Mouse (Mus musculus) stomach, embryonic 16.5 days (tissue): ENCODE data around the gene Hsd3b7. TPM values are rescaled to one million over a fixed set of nuclear protein-coding genes. Genes with fewer than 3 reads are reported as not detected.

Experiments used
- ATAC-seq: fragments of 200-750 bp; cut with Nextera tagmentation; 2 replicates; pipeline ENCODE4 v1.8.0; 2017; ENCODE audit warnings: moderate number of reproducible peaks, moderate TSS enrichment; ENCODE audit not compliant: insufficient read depth, low FRiP score
- H3K27ac ChIP-seq: fragments of 300-500 bp; sonication (generic); 2 replicates; pipeline ENCODE4 v1.5.1; 2014; ENCODE audit warnings: low read length
- H3K27me3 ChIP-seq: fragments of 300-500 bp; sonication (generic); 2 replicates; pipeline ENCODE4 v1.6.1; 2014; ENCODE audit warnings: low read length, control low read depth, mixed read lengths; ENCODE audit not compliant: control insufficient read depth, insufficient read depth
- H3K36me3 ChIP-seq: fragments of 300-500 bp; sonication (generic); 2 replicates; pipeline ENCODE4 v1.6.1; 2014; ENCODE audit warnings: low read length; ENCODE audit not compliant: control insufficient read depth, insufficient read depth
- H3K4me1 ChIP-seq: fragments of 300-500 bp; sonication (generic); 2 replicates; pipeline ENCODE4 v1.6.1; 2014; ENCODE audit warnings: low read length, control low read depth, mixed read lengths; ENCODE audit not compliant: control insufficient read depth, insufficient read depth
- H3K4me2 ChIP-seq: fragments of 300-500 bp; sonication (generic); 2 replicates; pipeline ENCODE4 v1.6.1; 2014; ENCODE audit warnings: low read depth, low read length, mixed read lengths
- H3K4me3 ChIP-seq: fragments of 300-500 bp; sonication (generic); replicated peaks from 2 replicates; pipeline ENCODE4 v1.5.1; 2014; ENCODE audit warnings: mild to moderate bottlenecking, low read length
- H3K9ac ChIP-seq: fragments of 300-500 bp; sonication (generic); 2 replicates; pipeline ENCODE4 v1.6.1; 2014; ENCODE audit warnings: low read length
- H3K9me3 ChIP-seq: fragments of 300-500 bp; sonication (generic); replicated peaks from 2 replicates; pipeline ENCODE4 v1.6.1; 2016; ENCODE audit warnings: low read length, control low read depth; ENCODE audit not compliant: control insufficient read depth
- WGBS: fragments of 180-500 bp; shearing (Covaris S2); extraction: QIAGEN DNeasy Blood & Tissue Kit; methylation state at CpG from one replicate; pipeline ENCODE4 v1.1.7; 2014; 5-methylcytosine and 5-hydroxymethylcytosine counted together
- polyA plus RNA-seq: library from polyadenylated mRNA; unstranded; fragments of >200 nt; fragmentation: Nextera tagmentation; extraction: Ambion mirVana; gene quantifications from 2 replicates; pipeline ENCODE4 v1.2.1, GENCODE M21; 2015

Gene Hsd3b7
- polyA plus RNA-seq: 35.2 and 36.1 TPM in 2 replicates

DNA sequence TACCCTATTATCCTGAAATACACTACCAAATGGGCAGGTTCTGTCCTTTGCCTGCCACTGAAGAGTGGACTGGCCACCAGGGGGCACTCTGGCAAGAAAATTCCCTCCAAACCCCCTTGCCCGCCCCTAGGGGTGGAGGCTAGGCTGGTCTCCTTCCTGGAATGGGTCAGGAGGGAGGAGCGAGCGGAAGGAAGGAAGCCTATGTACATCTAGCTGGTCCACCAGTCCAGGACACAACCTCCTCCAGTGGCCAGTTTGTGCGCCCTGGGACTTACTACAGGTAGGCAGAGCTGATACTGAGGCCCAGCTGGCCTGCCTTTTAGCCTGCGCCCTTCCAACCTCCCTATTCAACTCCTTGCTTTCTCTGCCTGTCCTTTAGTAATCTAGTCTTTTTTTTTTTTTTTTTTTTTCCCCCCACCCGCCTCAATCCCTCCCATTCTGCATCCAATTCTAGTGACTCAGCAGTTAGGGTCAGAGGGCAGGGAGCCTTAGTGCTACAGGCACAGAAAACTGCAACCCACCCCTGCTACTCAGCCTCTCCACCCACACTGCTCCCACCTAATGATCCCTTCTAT lies at the start of gene Hsd3b7:
Hsd3b7 (plus strand) TSS at position 170 of the 575 bp plus-strand sequence.
- H3K36me3 ChIP-seq: peaks cover 24% of the 10 kb centered on the region
- peaks cover 9% of the 10 kb centered on the region; the same call in 1 of the 2 replicates for H3K4me1 ChIP-seq
- ATAC-seq: peak; percentile 92

DNA sequence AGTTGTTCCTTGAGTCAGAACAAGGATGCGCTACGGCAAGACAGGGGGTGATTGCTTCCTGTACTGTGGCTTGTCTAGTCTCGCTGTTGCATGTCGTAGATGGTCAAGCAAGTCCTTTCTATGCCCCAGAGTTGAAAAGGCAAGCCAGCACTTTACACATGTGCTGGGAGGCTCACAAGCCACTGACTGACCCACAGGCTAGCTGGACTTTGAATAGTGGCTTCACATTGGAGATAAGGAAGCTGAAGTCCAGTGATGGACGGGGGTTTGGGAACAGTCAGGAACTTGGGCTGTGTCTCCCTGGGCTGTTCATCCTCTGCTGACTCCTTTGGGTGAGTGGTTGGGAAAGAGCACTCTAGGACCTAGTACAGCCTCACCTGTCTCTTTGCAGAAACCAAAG lies 48.8 kb upstream of the Hsd3b7 start:
- WGBS: 90% methylated on average over 5 of the region's 5 CpGs
- no peak for ATAC-seq
- Histone ChIP-seq H3K4me1 (peaks cover 6% of the 10 kb centered on the region), H3K9me3 (no peaks in the 10 kb centered on the region), H3K9ac (no peak overlapping the region), H3K36me3 (peaks cover 24% of the 10 kb centered on the region), H3K27me3 (no peaks in the 10 kb centered on the region), H3K27ac (no peak overlapping the region), H3K4me2 (no peak overlapping the region), H3K4me3 (no peak overlapping the region)

More for the DNA sequence above, at the start of gene Hsd3b7:
- Histone ChIP-seq H3K9ac (peak within 1 kb of the TSS; percentile 61), H3K9me3 (no peaks in the 10 kb centered on the region), H3K4me3 (peak within 1 kb of the TSS; percentile 40), H3K27me3 (no peaks in the 10 kb centered on the region), H3K4me2 (peak within 1 kb of the TSS; percentile 54), H3K27ac (peak within 1 kb of the TSS; percentile 74)
- WGBS: 27% methylated on average over 4 of the region's 6 CpGs

DNA sequence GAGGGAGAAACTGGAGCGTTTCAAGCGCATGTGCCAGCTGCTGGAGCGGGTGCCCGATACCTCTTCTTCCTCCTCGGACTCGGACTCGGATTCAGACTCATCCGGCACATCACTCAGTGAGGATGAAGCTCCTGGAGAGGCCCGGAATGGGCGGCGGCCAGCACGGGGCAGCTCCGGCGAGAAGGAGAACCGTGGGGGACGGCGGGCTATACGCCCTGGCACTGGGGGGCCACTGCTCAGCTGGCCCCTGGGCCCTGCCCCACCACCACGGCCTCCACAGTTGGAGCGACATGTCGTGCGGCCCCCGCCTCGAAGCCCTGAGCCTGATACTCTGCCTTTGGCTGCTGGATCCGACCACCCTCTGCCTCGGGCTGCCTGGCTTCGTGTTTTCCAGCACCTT lies 48.3 kb upstream of the Hsd3b7 start:
- Histone ChIP-seq H3K4me2 (no peak overlapping the region), H3K27me3 (no peaks in the 10 kb centered on the region), H3K9ac (no peak overlapping the region), H3K36me3 (peaks cover 24% of the 10 kb centered on the region), H3K27ac (no peak overlapping the region), H3K4me1 (peaks cover 6% of the 10 kb centered on the region), H3K9me3 (no peaks in the 10 kb centered on the region), H3K4me3 (no peak overlapping the region)
- WGBS: 90% methylated on average over 27 of the region's 27 CpGs
- no peak for ATAC-seq

DNA sequence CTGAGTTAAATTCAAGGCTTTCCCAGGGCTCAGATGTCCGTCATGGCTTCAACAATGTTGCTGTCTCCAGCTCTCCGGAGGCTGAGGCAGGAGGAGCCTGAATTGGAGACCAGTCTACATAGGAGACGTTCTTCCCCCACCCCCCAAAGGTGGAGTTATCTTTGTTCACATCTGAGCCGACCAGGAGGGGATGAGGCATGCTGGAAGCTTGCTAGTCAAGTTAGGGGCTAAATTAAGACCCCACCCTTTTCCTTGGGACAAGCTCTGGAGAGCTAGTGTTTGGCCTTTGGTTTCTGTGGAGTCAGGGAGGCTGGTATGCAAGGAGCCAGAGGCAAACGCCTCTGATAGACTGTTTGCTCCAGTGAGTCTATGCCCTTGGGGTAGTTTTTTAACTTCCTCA lies 47.2 kb upstream of the Hsd3b7 start:
- Histone ChIP-seq H3K9me3 (no peaks in the 10 kb centered on the region), H3K27me3 (no peaks in the 10 kb centered on the region), H3K4me2 (no peak overlapping the region), H3K36me3 (peaks cover 24% of the 10 kb centered on the region), H3K4me1 (no peaks in the 10 kb centered on the region; the same call in 1 of the 2 replicates), H3K4me3 (no peak overlapping the region), H3K9ac (no peak overlapping the region), H3K27ac (no peak overlapping the region)
- 57% methylated on average over 5 of the region's 5 CpGs for WGBS
- no peak for ATAC-seq

DNA sequence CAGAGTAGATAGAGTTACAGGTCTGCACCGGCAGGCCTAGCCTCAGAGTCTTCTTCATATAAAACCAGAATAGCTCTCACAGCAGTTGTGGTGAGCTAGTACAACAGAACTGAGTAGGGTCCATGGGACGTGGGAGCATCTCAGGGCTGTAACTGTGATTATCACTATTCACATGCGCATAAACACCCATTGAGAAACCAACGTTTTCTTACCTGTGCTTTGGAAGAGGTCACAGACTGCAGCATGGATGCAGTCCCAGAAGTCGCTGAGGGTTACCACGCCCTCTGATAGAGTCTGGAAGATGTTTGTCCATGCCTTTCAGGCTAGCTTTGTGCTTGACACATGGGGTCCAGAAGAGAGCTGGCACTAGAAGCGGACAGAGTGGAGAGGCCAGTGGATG lies 46.7 kb upstream of the Hsd3b7 start:
- no peaks in the 10 kb centered on the region; the same call in 1 of the 2 replicates for H3K4me1 ChIP-seq
- H3K4me3 ChIP-seq: no peak overlapping the region
- H3K4me2 ChIP-seq: no peak overlapping the region
- no peaks in the 10 kb centered on the region for H3K27me3 ChIP-seq
- H3K9ac ChIP-seq: no peak overlapping the region
- no peaks in the 10 kb centered on the region for H3K9me3 ChIP-seq
- H3K36me3 ChIP-seq: peaks cover 24% of the 10 kb centered on the region
- no peak overlapping the region for H3K27ac ChIP-seq
- 81% methylated on average over 7 of the region's 7 CpGs for whole genome bisulfite sequencing
- ATAC-seq: no peak

DNA sequence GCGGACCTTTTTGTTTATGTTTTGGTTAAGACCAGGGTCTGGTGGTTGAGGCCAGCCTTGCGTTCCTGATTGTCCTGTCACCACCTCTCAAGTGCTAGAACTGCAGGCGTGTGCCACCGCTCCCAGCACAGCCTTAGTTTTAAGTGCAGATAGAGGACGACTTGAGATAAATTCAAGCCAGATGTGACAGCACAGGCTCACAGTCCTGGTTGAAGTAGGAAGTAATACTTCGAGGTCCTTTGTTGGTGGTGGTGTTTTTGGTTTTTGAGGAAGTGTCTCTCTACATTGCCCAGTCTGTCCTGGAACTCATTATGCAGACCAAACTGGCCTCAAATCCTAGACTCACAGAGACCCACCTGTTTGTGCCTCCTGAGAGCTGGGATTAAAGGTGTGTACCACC lies 40.7 kb upstream of the Hsd3b7 start:
- H3K36me3 ChIP-seq: peaks cover 13% of the 10 kb centered on the region; the same call in 1 of the 2 replicates

DNA sequence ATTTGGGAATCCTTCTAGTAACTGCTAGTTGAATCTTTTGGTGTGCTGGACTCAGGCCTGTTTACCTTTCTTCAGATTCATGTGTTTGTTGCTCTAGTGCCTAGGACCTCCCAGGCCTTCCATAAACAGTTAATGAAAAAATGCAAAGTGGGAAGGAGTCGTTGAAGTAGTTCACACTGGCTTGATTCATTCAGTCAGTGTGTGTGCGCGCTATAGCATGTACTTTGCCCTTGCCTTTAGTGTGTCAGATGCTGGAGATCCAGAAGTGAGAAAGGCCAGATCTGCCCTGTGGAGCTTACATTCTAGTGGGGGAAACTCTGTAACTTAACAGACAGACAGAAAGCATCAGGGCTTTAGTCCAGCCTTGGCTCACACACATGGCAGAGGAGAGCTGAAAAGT lies 39.9 kb upstream of the Hsd3b7 start:
- Histone ChIP-seq H3K9me3 (no peaks in the 10 kb centered on the region), H3K9ac (peak overlapping the region; percentile 5; the same call in 1 of the 2 replicates), H3K4me2 (no peak overlapping the region), H3K4me1 (peaks cover 4% of the 10 kb centered on the region; the same call in 1 of the 2 replicates), H3K4me3 (no peak overlapping the region), H3K27me3 (no peaks in the 10 kb centered on the region), H3K36me3 (peaks cover 13% of the 10 kb centered on the region; the same call in 1 of the 2 replicates), H3K27ac (no peak overlapping the region)
- WGBS: 70% methylated on average over 3 of the region's 3 CpGs
- ATAC-seq: peak; percentile 37; the same call in 1 of the 2 replicates

More for the DNA sequence above, 40.7 kb upstream of the Hsd3b7 start:
- no peak for ATAC-seq
- 0 out of 2 replicates have a peak overlapping the region, but pooled peaks have one; percentile 9 for H3K27ac ChIP-seq
- no peak overlapping the region for H3K4me3 ChIP-seq
- no peak overlapping the region for H3K4me2 ChIP-seq
- H3K4me1 ChIP-seq: peaks cover 4% of the 10 kb centered on the region; the same call in 1 of the 2 replicates
- no peaks in the 10 kb centered on the region for H3K27me3 ChIP-seq
- WGBS: 51% methylated on average over 6 of the region's 6 CpGs
- H3K9ac ChIP-seq: no peak overlapping the region
- H3K9me3 ChIP-seq: no peaks in the 10 kb centered on the region

DNA sequence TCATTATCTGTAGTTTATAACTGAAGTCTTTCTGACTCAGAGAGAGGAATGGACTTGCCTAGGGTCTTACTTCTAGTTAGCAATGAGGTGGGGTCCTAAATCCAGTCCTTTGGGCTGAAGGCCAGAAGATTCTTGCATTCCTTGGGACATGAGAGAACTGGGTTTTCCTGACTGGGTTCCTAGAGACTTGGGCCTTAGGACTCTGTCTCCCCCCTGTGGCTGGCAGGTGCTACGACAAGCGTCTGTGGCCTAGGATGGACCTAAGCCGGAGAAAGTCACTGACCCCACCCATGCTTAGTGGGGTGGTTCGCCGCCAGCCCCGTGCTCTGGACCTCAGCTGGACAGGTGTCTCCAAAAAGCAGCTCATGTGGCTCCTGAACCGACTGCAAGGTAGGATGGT lies 39.4 kb upstream of the Hsd3b7 start:
- Histone ChIP-seq H3K4me2 (no peak overlapping the region), H3K36me3 (peaks cover 16% of the 10 kb centered on the region; the same call in 1 of the 2 replicates), H3K4me3 (no peak overlapping the region), H3K27ac (no peak overlapping the region), H3K4me1 (peaks cover 4% of the 10 kb centered on the region; the same call in 1 of the 2 replicates), H3K9ac (peak overlapping the region; percentile 5; the same call in 1 of the 2 replicates), H3K27me3 (no peaks in the 10 kb centered on the region), H3K9me3 (no peaks in the 10 kb centered on the region)
- WGBS: 29% methylated on average over 7 of the region's 7 CpGs
- ATAC-seq: peak; percentile 71; the same call in 1 of the 2 replicates

DNA sequence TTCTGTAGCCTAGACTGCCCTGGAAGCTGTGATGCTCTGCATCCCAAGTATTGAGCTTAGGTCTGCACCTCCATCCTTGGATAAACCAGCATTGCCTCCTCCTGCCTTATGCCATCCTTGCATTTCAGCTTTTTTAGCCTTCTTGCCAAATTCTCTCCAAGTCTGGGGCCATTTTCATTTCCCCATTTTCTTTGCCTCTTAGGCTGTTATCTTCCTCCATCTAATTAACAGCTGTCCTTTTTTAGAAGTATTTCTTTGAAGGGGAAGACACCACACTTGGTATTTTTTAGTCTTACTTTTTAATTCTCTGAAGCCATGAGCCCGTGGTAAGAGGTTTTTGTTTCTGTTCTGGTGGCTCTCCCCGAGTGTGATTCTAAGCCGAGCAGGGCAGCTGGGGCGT lies 36.8 kb upstream of the Hsd3b7 start:
- Histone ChIP-seq H3K4me1 (0 out of 2 replicates have a peak, but pooled peaks cover 4% of the 10 kb centered on the region), H3K36me3 (peaks cover 16% of the 10 kb centered on the region; the same call in 1 of the 2 replicates), H3K9ac (no peak overlapping the region), H3K4me2 (no peak overlapping the region), H3K27ac (no peak overlapping the region), H3K27me3 (no peaks in the 10 kb centered on the region), H3K9me3 (no peaks in the 10 kb centered on the region), H3K4me3 (no peak overlapping the region)
- WGBS: 92% methylated on average over 4 of the region's 4 CpGs
- ATAC-seq: no peak
